Mouse (Mus musculus) megakaryocyte, embryonic 14.5 days (primary cell): ENCODE data around the gene Bbs1.

ENCODE experiments used
- FLI1 ChIP-seq: IDR thresholded peaks from 2 replicates; pipeline ENCODE4 v1.6.1; 2012; ENCODE audit warnings: low read length, inconsistent platforms, mixed read lengths
- GATA1 ChIP-seq: IDR thresholded peaks from 3 replicates; pipeline ENCODE4 v1.6.1; 2012; ENCODE audit warnings: mixed read lengths, low read length, inconsistent platforms, borderline replicate concordance

DNA sequence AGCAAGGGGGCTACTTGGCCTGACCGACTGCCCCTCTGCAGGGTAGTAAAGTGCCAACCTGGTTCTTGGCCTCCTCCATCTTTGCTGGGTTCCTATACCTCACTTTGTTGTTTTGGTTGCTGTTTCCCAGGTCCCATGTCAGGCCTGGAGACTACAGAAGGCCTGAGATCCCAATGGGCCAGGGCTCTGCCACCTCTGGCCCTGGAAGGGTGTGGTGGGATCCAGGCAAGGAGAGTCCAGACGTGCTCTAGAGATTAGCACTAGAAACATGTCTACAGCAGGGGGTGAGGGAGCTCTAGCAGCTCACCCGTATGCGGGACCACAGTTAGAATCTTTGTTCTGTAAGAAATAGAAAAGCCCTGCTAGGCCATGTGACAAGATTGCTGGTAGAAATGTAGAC, 22.5 kb downstream of the Bbs1 start:
- no peak for TF ChIP-seq GATA1
- no peak for TF ChIP-seq FLI1
